Mouse (Mus musculus): ENCODE measurements around the gene Gm45844.
"Not testable (repeated sequence)": the region's sequence is repeated elsewhere in the genome, so short reads cannot be mapped to it uniquely, and the experiment has no call there.

The Gm45844 gene

GRCm38 (mm10) chr7:7277966-7278567 lies at the start of gene Gm45844:
Gene Gm45844, minus strand, starts transcription at chr7:7278289.
- in situ Hi-C loops (cut with MboI): loop anchor here (25.0 kb wide), 1 partner anchor 141 kb away; the partner anchor contains the start of gene Zfp773

DNA sequence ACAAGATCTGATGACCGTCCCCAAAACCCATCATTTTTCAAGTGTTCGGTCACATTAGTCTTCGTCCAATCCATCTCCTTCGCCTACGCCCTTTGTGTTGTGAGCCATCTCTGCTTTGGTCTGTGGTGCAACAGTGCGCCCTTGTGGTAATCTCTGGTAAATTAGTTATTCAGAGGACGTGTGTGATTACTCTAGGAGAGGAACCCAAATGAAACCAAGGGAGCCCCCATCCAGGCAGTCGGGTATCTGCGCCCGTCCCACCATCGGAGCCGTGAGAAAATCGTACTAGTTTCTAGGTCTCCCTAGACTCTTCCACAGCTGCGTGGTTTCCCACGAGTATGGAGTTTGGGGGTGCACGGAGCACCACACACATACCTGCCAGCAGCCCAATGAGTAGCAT lies 17.5 kb upstream of the Gm45844 start:
- in situ Hi-C loops (cut with MboI): loop anchor here (5.0 to 25.0 kb wide), 3 partner anchors 158 to 1011 kb away; partner anchors contain the start of genes Zfp667 and Zfp773

GRCm38 (mm10) chr7:7281383-7281782 lies 3.3 kb upstream of the Gm45844 start:
- in situ Hi-C loops (cut with MboI): loop anchor here (25.0 kb wide), 1 partner anchor 144 kb away; the partner anchor contains the start of gene Zfp773

GRCm38 (mm10) chr7:7277556-7277955 lies 533 bp downstream of the Gm45844 start:
- in situ Hi-C loops (cut with MboI): loop anchor here (25.0 kb wide), 1 partner anchor 140 kb away; the partner anchor contains the start of gene Zfp773

DNA sequence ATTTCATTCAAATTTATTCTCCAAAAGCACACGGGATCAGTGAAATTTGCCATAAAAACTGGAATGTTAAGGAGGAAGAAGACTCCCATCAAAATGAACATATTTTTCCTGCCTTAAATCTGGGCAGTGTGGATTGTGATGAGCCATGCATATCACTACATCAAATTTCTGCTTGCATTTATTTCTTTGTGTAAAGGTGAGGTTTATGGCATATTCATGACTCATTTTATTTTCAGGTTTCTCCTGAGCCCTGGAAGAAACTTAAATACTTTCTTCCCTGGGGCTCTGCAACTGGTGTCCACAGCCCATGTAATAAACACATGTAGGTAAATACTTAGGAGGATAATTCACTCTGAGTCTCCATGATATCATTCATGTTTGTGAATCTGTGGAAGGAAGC lies 30.9 kb downstream of the Gm45844 start, which contains the start of gene Vmn2r29:
Gene Vmn2r29 (minus strand): TSS at position 101 of the 400 bp plus-strand sequence.
- in situ Hi-C loops (cut with MboI): not testable (repeated sequence)

DNA sequence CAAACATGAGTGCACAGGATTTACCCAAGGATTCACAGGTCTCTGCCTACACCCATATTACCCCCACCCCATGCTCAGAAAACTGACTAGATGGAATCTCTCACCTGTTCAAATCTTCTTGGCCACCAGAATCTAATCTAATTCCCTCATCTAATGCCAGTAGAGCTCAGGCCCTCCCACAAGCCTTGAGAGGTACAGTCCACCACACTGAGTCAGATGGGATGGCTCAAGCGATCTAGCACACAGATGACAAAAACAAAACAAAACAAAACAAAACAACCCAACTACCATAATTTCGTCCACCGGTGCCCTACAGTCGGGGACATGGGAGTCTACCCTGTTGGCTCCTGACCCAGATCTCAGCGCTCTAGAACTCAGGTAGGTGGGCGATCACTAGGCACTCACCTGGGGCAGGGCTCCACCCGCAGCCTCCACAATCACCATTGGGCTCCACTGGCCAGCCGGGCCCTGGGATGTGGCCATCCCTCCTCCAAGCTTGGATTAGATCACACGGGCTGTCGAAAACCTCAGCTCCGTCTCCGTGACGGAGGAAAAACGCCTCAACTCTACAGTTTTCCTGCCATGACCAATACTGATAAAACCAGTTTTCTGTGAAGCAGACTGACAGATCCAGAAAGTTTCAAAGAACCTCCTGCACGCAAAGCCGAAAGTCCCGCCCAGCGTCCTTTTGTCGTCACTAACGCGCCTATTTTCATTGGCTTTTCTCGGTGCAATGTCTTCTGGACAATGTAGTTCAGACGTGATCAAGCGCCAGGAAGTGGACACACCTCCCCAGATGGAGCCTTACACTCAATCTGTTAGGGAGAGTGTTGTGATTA lies 68.6 kb downstream of the Gm45844 start, which contains the start of gene Zfp772:
Gene Zfp772 (minus strand): TSS at position 686 of the 839 bp plus-strand sequence.
- in situ Hi-C loops (cut with MboI): not testable (repeated sequence)

DNA sequence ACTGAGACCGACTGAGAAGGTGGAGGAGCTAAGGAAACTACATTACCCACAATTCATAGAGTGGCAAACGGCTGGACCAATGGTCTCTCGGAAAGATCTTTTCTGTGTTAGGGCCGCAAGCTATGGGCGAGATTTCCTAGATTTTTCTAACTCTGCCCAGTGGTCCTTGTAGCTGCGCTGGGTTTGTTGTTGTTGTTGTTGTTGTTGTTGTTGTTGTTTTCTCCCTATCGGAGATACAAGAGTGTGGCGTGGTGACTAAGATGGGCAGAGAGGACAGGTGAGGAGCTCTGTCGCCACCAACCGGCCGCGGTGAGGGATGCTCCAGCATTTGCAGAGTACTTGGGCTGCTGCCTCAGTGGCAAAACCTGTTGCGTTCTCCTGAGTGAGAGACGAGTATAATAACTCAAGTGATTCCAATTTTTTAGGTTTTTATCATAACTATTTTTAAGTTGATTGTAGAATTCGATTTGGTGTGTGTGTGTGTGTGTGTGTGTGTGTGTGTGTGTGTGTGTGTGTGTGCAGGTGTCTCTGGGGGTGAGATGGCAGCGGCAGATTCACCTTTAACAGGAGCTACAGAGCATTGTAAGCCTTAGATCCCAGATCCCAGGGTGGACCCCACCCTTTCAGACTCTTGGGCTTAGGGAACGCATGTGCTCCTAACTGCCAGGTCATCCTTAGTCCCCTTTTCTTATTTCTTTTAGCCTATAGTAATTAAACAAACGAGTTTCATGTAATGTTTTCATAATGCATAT lies 89.7 kb downstream of the Gm45844 start:
- in situ Hi-C loops (cut with MboI): loop anchor here (25.0 kb wide), 1 partner anchor 826 kb away; the partner anchor contains the start of gene Zfp78

GRCm38 (mm10) chr7:7187417-7188190 lies 90.5 kb downstream of the Gm45844 start:
- in situ Hi-C loops (cut with MboI): loop anchor here (25.0 kb wide), 1 partner anchor 825 kb away; the partner anchor contains the start of gene Zfp78

DNA sequence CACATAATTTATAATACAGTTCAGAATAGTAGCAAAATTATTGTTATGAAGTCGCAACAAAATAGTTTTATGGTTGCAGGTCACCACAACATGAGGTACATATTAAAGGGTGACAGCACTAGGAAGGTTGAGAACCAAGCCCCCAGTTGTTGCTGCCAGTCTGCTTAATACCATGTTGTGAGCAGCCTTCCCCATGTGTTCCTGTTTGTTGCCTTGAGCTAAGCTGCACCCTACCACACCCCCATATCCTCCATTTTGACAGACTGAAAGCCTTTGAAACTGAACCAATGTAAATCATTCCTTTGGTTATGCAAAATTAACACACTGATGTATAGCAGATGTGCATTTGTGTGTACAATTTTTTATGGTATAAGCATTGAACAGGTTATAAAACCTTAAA lies 92.2 kb downstream of the Gm45844 start:
- in situ Hi-C loops (cut with MboI): loop anchor here (25.0 kb wide), 1 partner anchor 824 kb away; the partner anchor contains the start of gene Zfp78

DNA sequence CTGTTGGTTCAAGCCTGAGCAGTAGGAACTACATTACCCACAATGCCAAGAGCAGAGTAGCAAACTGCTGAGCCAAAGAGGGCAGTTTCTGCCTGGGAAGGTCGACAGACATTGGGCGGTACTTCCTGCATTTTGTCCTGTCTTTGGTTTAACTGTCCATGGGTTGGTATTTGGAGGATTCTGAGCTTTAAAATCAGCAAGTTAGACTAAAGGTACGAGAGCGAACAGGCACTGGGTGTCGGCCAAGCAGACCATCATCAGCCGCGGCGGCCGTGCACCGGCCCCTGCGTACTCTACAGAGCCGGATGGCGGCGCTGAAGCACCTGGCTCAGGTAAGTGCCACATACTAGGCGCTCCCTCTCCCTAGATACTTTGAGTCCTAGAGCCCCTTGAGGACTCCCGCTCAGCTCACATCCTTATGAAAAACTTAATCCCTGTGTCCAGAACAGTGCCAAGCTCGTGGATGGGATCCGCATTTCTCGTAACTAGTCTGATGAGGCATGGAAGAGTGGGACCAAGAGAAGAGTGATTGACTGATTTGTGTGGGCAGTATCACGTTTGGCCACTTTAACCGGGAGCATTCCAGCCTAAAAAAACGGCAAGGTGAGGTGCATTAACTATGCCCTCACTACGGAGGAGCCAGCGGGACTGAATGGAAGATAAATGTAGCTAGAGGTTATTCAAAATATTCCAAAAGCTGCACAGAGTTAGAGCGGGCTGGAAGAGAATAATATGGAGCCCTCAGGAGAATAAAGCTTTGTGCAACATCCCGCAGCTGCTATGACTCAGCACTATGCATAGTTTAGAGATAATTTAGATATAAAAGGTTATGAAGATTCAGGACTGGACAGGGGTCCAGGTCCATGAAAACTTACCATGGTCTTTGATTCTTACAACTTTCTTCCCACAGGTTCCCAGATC lies 106.6 kb downstream of the Gm45844 start, which contains the start of gene Zfp418:
Gene Zfp418 (plus strand): TSS at position 104 of the 921 bp plus-strand sequence.
- in situ Hi-C loops (cut with MboI): no loop called here

Data from mature B cell (primary cell).